Mouse (Mus musculus) right cerebral cortex, postnatal 25 days (tissue): ENCODE results near the gene Ttc30a1.
"Not testable (repeated sequence)": the region's sequence is repeated elsewhere in the genome, so short reads cannot be mapped to it uniquely, and the experiment has no call there.

Source experiments
- DNase-seq: peaks from one replicate; pipeline ENCODE4 v3.0.0; 2022

Ttc30a1 gene

GRCm38 (mm10) chr2:75982626-75983025 lies 859 bp upstream of the Ttc30a1 start:
- no peak for DNase-seq

GRCm38 (mm10) chr2:75980933-75981439 lies 781 bp downstream of the Ttc30a1 start:
- DNase-seq: not testable (repeated sequence)

GRCm38 (mm10) chr2:75977752-75978368 lies 3.9 kb downstream of the Ttc30a1 start, which contains the start of gene Ttc30a2:
Gene Ttc30a2, minus strand, starts transcription at chr2:75978170.
- not testable (repeated sequence) for DNase-seq

- DNase-seq: not testable (repeated sequence)
Measured at GRCm38 (mm10) chr2:75976070-75976469, 5.7 kb downstream of the Ttc30a1 start.

GRCm38 (mm10) chr2:75974131-75974530 lies 7.6 kb downstream of the Ttc30a1 start:
- no peak for DNase-seq

- peak; percentile 57 for DNase-seq
Measured at GRCm38 (mm10) chr2:75964972-75965371, 16.8 kb downstream of the Ttc30a1 start.

- DNase-seq: peak; percentile 44
Measured at GRCm38 (mm10) chr2:75964512-75964911, 17.3 kb downstream of the Ttc30a1 start.

GRCm38 (mm10) chr2:75964051-75964450 lies 17.7 kb downstream of the Ttc30a1 start:
- no peak for DNase-seq

- no peak for DNase-seq
Measured at GRCm38 (mm10) chr2:75963211-75963840, 18.4 kb downstream of the Ttc30a1 start.

- DNase-seq: no peak
Measured at GRCm38 (mm10) chr2:75960366-75961330, 21.1 kb downstream of the Ttc30a1 start.

GRCm38 (mm10) chr2:75959850-75960365 lies 21.9 kb downstream of the Ttc30a1 start:
- no peak for DNase-seq

GRCm38 (mm10) chr2:75959183-75959849 lies 22.5 kb downstream of the Ttc30a1 start:
- DNase-seq: no peak

- DNase-seq: no peak
Measured at GRCm38 (mm10) chr2:75955709-75956108, 26.1 kb downstream of the Ttc30a1 start.

GRCm38 (mm10) chr2:75953320-75953719 lies 28.4 kb downstream of the Ttc30a1 start:
- no peak for DNase-seq

GRCm38 (mm10) chr2:75950685-75951084 lies 31.1 kb downstream of the Ttc30a1 start:
- no peak for DNase-seq

- DNase-seq: peak; percentile 78
Measured at GRCm38 (mm10) chr2:75938117-75939063, 43.4 kb downstream of the Ttc30a1 start, which contains the start of gene Ttc30b. Gene Ttc30b, minus strand, starts transcription at chr2:75938585.

- DNase-seq: not testable (repeated sequence)
Measured at GRCm38 (mm10) chr2:75937520-75938116, 44.1 kb downstream of the Ttc30a1 start.

- DNase-seq: not testable (repeated sequence)
Measured at GRCm38 (mm10) chr2:75936685-75937084, 45.1 kb downstream of the Ttc30a1 start.

GRCm38 (mm10) chr2:75933541-75933940 lies 48.2 kb downstream of the Ttc30a1 start:
- DNase-seq: no peak

- no peak for DNase-seq
Measured at GRCm38 (mm10) chr2:75930941-75931340, 50.8 kb downstream of the Ttc30a1 start.
